In the genomic region with DNA sequence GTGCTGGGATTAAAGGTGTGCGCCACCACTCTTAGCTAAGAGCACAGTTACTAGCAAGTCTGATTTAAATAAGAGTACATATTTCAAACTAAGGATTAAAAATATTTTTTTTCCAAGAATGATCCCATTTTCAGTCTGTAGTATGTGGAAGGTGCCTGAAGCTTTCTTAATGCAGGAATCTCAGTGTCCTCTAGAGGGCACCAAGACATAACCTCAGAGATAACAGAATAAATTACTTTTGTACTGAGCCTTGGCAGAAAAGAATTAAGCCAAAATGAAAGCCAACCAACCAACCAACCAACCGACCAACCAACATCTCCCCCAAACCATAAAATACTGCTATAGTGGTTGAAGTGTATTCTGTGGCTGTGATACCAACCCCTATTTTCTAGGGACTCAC, we compare ENCODE assay signal across 9 mouse cellular contexts. TPM values are rescaled to one million over a fixed set of nuclear protein-coding genes. Genes with fewer than 3 reads are reported as not detected.
A peak's percentile ranks its signal among the peaks of the same experiment; 100 is the strongest.
DNase-seq lines count a peak whose midpoint lies in the region; ATAC-seq and TF ChIP-seq lines count a peak whose summit lies in the region.
"Had no signal": no experiment of that assay in that cellular context is flagged by ENCODE, and none has a peak within 500 bp of the region (broad histone marks: within the 10 kb centered on the region; RNA-seq: fewer than 3 reads in every experiment).

No protein-coding gene starts in this region.

- TF ChIP-seq CTCF in E14TG2a.4 (conservative IDR thresholded peaks at IDR 0.05; ENCODE audit: low read length) = peak; percentile 72

- no peak overlapping the region for H3K27ac ChIP-seq in limb, embryonic 14.5 days (replicated peaks; ENCODE audit: low read depth, low read length)
- H3K27ac ChIP-seq in limb, embryonic 10.5 days = no peak overlapping the region
- H3K27ac ChIP-seq: liver, embryonic 13.5 days; stomach, embryonic 15.5 days had no signal

- no peaks in the 10 kb centered on the region for H3K9me3 ChIP-seq in limb, embryonic 14.5 days (ENCODE audit: control insufficient read depth, low read length)
- H3K9me3 ChIP-seq in limb, embryonic 10.5 days (replicated peaks) = no peaks in the 10 kb centered on the region
- H3K9me3 ChIP-seq in E14TG2a.4 (ENCODE audit: low read length) = no peaks in the 10 kb centered on the region
- H3K9me3 ChIP-seq: liver, embryonic 13.5 days; stomach, embryonic 15.5 days had no signal

- no peak overlapping the region for H3K4me2 ChIP-seq in limb, embryonic 14.5 days (replicated peaks; ENCODE audit: low read depth, low read length, severe bottlenecking)
- H3K4me2 ChIP-seq: liver, embryonic 13.5 days; stomach, embryonic 15.5 days had no signal

- H3K27me3 ChIP-seq in limb, embryonic 14.5 days (ENCODE audit: control insufficient read depth, insufficient read depth, low read length) = no peaks in the 10 kb centered on the region
- H3K27me3 ChIP-seq in limb, embryonic 10.5 days (ENCODE audit: low read depth, poor library complexity, severe bottlenecking) = no peaks in the 10 kb centered on the region
- no peaks in the 10 kb centered on the region for H3K27me3 ChIP-seq in E14TG2a.4 (ENCODE audit: insufficient read depth, low read length)
- H3K27me3 ChIP-seq in splenic B cell, adult 2 months (ENCODE audit: control insufficient read depth, insufficient read depth, low read length, poor library complexity, severe bottlenecking) = no peaks in the 10 kb centered on the region
- H3K27me3 ChIP-seq: liver, embryonic 13.5 days; stomach, embryonic 15.5 days had no signal

- H3K4me1 ChIP-seq in limb, embryonic 14.5 days (ENCODE audit: control insufficient read depth, insufficient read depth, low read length) = no peaks in the 10 kb centered on the region
- H3K4me1 ChIP-seq in limb, embryonic 10.5 days = no peaks in the 10 kb centered on the region
- H3K4me1 ChIP-seq in E14TG2a.4 (replicated peaks; ENCODE audit: low read depth, low read length) = no peaks in the 10 kb centered on the region
- H3K4me1 ChIP-seq: liver, embryonic 13.5 days; stomach, embryonic 15.5 days had no signal

- no peak overlapping the region for H3K9ac ChIP-seq in limb, embryonic 14.5 days (ENCODE audit: low read depth, low read length, severe bottlenecking)
- H3K9ac ChIP-seq: liver, embryonic 13.5 days; stomach, embryonic 15.5 days had no signal

- H3K36me3 ChIP-seq in limb, embryonic 14.5 days (ENCODE audit: control insufficient read depth, insufficient read depth, low read length) = peaks cover 6% of the 10 kb centered on the region; the same call in 1 of the 2 replicates
- H3K36me3 ChIP-seq in limb, embryonic 10.5 days = no peaks in the 10 kb centered on the region
- peaks cover 17% of the 10 kb centered on the region for H3K36me3 ChIP-seq in E14TG2a.4 (ENCODE audit: insufficient read depth, low read length)
- peaks cover 8% of the 10 kb centered on the region; the same call in 1 of the 2 replicates for H3K36me3 ChIP-seq in splenic B cell, adult 2 months (ENCODE audit: control insufficient read depth, insufficient read depth, low read length, poor library complexity, severe bottlenecking)
- H3K36me3 ChIP-seq: liver, embryonic 13.5 days; stomach, embryonic 15.5 days had no signal

- 57% methylated on average over 2 of the region's 2 CpGs for WGBS in limb, embryonic 14.5 days
- WGBS in limb, embryonic 10.5 days = 48% methylated on average over 2 of the region's 2 CpGs

- H3K4me3 ChIP-seq in limb, embryonic 14.5 days (replicated peaks; ENCODE audit: low read length) = no peak overlapping the region
- no peak overlapping the region for H3K4me3 ChIP-seq in limb, embryonic 10.5 days
- no peak overlapping the region for H3K4me3 ChIP-seq in E14TG2a.4 (replicated peaks; ENCODE audit: low read length)
- H3K4me3 ChIP-seq: liver, embryonic 13.5 days; stomach, embryonic 15.5 days had no signal

- TF ChIP-seq POLR2A in limb, embryonic 14.5 days (IDR thresholded peaks at IDR 0.05; ENCODE audit: borderline replicate concordance, extremely low read depth, insufficient read depth, insufficient read length) = no peak

- peak; percentile 58 for DNase-seq in limb, embryonic 14.5 days (ENCODE audit: low spot score)
- DNase-seq in limb, embryonic 10.5 days (ENCODE audit: low spot score) = no peak
- DNase-seq in R1 (ENCODE audit: low read depth, low spot score) = peak; percentile 49
- DNase-seq in left cerebral cortex, postnatal 14 days (ENCODE audit: low spot score in 2 of 2) = peak; percentile 75 to 84
- peak; percentile 71 for DNase-seq in splenic B cell, adult 2 months (ENCODE audit: low read depth, low spot score)
- DNase-seq: liver, embryonic 13.5 days had no signal

- no peak for ATAC-seq in limb, embryonic 14.5 days (ENCODE audit: low FRiP score, low read depth)
- ATAC-seq in erythroblast, adult 5-6 weeks (replicated peaks; ENCODE audit: low FRiP score, poor library complexity, severe bottlenecking) = 0 out of 2 replicates have a peak, but pooled peaks have one; percentile 69

- intact Hi-C loops in left cerebral cortex, postnatal 14 days (cut with DNase I) = loop anchor here (1.0 to 10.0 kb wide), 3 partner anchors 263 to 373 kb away; no protein-coding TSS in a partner anchor

RNA-seq across cellular contexts. Expression of a gene that starts 57.7 kb away (rescaled TPM):
- 28.1 and 38.0 TPM in 2 replicates for polyA plus RNA-seq in limb, embryonic 14.5 days (2012; rRNA removed)
- polyA plus RNA-seq in limb, embryonic 14.5 days (2014; fragmentation: Nextera tagmentation; extraction: Ambion mirVana) = 7.3 and 11.4 TPM in 2 replicates
- 4.3 and 4.7 TPM in 2 replicates for polyA plus RNA-seq in limb, embryonic 10.5 days (2016; fragmentation: Nextera tagmentation; extraction: Ambion mirVana)
- total RNA-seq in erythroblast, adult 5-6 weeks (2015; ENCODE audit: low replicate concordance) = 2.1 and 10.0 TPM in 2 replicates
- 6.5 and 7.0 TPM in 2 replicates for total RNA-seq in erythroblast, adult 5-6 weeks (2017; ENCODE audit: low replicate concordance)
- total RNA-seq in left cerebral cortex, postnatal 14 days (2021) = 100 to 1,000 TPM; 178 to 200 TPM

Comparison
In these comparisons a context has a peak if more than half of its experiments do, and no peak if none do; other contexts are left out.
1. RNA of a gene that starts 57.7 kb away (total RNA-seq): 178 to 200 TPM in left cerebral cortex, postnatal 14 days; 2.1 to 10.0 TPM in erythroblast, adult 5-6 weeks; every median in the first group is over 10 times any median in the second.